In genomic region chr2:91252512-91252911, GRCm38 (mm10) we compare ENCODE assay signal across 27 mouse cellular contexts. TPM values are rescaled to one million over a fixed set of nuclear protein-coding genes. Genes with fewer than 3 reads are reported as not detected.
DNase-seq lines count a peak whose midpoint lies in the region; ATAC-seq and TF ChIP-seq lines count a peak whose summit lies in the region.
"Had no signal": no experiment of that assay in that cellular context is flagged by ENCODE, and none has a peak within 500 bp of the region (broad histone marks: within the 10 kb centered on the region; RNA-seq: fewer than 3 reads in every experiment).

No protein-coding gene starts in this region.

- no peak for TF ChIP-seq EP300 in heart, adult 2 months (IDR thresholded peaks at IDR 0.05; ENCODE audit: insufficient read depth, low read depth, low read length)
- no peak for TF ChIP-seq EP300 in heart, postnatal 0 days (IDR thresholded peaks at IDR 0.05; ENCODE audit: low read depth)

- no peak for ATAC-seq in heart, embryonic 12.5 days (ENCODE audit: insufficient number of reproducible peaks, low FRiP score)
- ATAC-seq in kidney, postnatal 0 days (replicated peaks; ENCODE audit: low FRiP score, low read depth): no peak
- no peak for ATAC-seq in heart, postnatal 0 days (ENCODE audit: insufficient read depth, low read depth)
- ATAC-seq: CD4-positive, CD25-positive, alpha-beta regulatory T cell, adult 4 months; forebrain, embryonic 13.5 days; forebrain, embryonic 16.5 days; intestine, postnatal 0 days had no signal

- H3K36me3 ChIP-seq in heart, adult 2 months (ENCODE audit: control insufficient read depth, insufficient read depth, low read length): no peaks in the 10 kb centered on the region
- H3K36me3 ChIP-seq in heart, embryonic 12.5 days: no peaks in the 10 kb centered on the region
- H3K36me3 ChIP-seq in kidney, postnatal 0 days (ENCODE audit: insufficient read depth, low read length): no peaks in the 10 kb centered on the region
- H3K36me3 ChIP-seq in heart, postnatal 0 days (replicated peaks; ENCODE audit: control insufficient read depth, insufficient read depth, low read length): no peaks in the 10 kb centered on the region
- H3K36me3 ChIP-seq: embryonic facial prominence, embryonic 10.5 days; embryonic facial prominence, embryonic 13.5 days; hindbrain, embryonic 12.5 days; hindbrain, embryonic 15.5 days; kidney, embryonic 15.5 days had no signal

- H3K4me1 ChIP-seq in heart, adult 2 months (ENCODE audit: control insufficient read depth, insufficient read depth, low read length): peaks cover 2% of the 10 kb centered on the region
- H3K4me1 ChIP-seq in heart, embryonic 12.5 days (replicated peaks): peaks cover 32% of the 10 kb centered on the region
- H3K4me1 ChIP-seq in kidney, postnatal 0 days (replicated peaks; ENCODE audit: insufficient read depth, low read length): peaks cover 7% of the 10 kb centered on the region
- H3K4me1 ChIP-seq in heart, postnatal 0 days (ENCODE audit: control insufficient read depth, insufficient read depth): 0 out of 2 replicates have a peak, but pooled peaks cover 9% of the 10 kb centered on the region

- H3K9ac ChIP-seq in heart, adult 2 months (ENCODE audit: low read depth, low read length): no peak overlapping the region
- H3K9ac ChIP-seq in heart, embryonic 12.5 days: no peak overlapping the region
- H3K9ac ChIP-seq in kidney, postnatal 0 days (ENCODE audit: low read depth, low read length): no peak overlapping the region
- H3K9ac ChIP-seq in heart, postnatal 0 days (replicated peaks; ENCODE audit: low read depth, low read length): no peak overlapping the region
- H3K9ac ChIP-seq: embryonic facial prominence, embryonic 13.5 days; forebrain, embryonic 13.5 days; hindbrain, embryonic 12.5 days; hindbrain, embryonic 15.5 days; kidney, embryonic 15.5 days had no signal

- intact Hi-C loops in heart, adult 2 months (cut with DNase I): no loop called here
- intact Hi-C loops in heart, postnatal 25 days (cut with DNase I): no loop called here

- H3K27ac ChIP-seq in heart, adult 2 months: peak overlapping the region; percentile 15
- peak overlapping the region; percentile 53 for H3K27ac ChIP-seq in heart, embryonic 12.5 days (ENCODE audit: poor library complexity, severe bottlenecking)
- no peak overlapping the region for H3K27ac ChIP-seq in kidney, postnatal 0 days
- peak overlapping the region; percentile 52 for H3K27ac ChIP-seq in heart, postnatal 0 days (ENCODE audit: low read depth)
- H3K27ac ChIP-seq: embryonic facial prominence, embryonic 10.5 days; embryonic facial prominence, embryonic 13.5 days; forebrain, embryonic 13.5 days; hindbrain, embryonic 12.5 days; hindbrain, embryonic 15.5 days; kidney, embryonic 15.5 days had no signal

- peaks cover 2% of the 10 kb centered on the region; the same call in 1 of the 2 replicates for H3K27me3 ChIP-seq in heart, adult 2 months (ENCODE audit: control insufficient read depth, insufficient read depth, low read length)
- peaks cover 26% of the 10 kb centered on the region for H3K27me3 ChIP-seq in heart, embryonic 12.5 days (replicated peaks)
- H3K27me3 ChIP-seq in kidney, postnatal 0 days (ENCODE audit: insufficient read depth, low read length): no peaks in the 10 kb centered on the region
- 0 out of 2 replicates have a peak, but pooled peaks cover 5% of the 10 kb centered on the region for H3K27me3 ChIP-seq in heart, postnatal 0 days (ENCODE audit: control insufficient read depth, insufficient read depth, low read length)

- no peak for DNase-seq in heart, adult 2 months
- no peak for DNase-seq in heart, adult 9 months (ENCODE audit: low spot score in 2 of 2)
- no peak for DNase-seq in heart, postnatal 25 days (ENCODE audit: low spot score)
- no peak for DNase-seq in kidney, postnatal 0 days (ENCODE audit: low spot score)
- no peak for DNase-seq in kidney, adult 11 months
- DNase-seq in heart, postnatal 0 days (ENCODE audit: low spot score): no peak
- no peak for DNase-seq in cerebellum, adult 9-11 months
- DNase-seq: adrenal gland, postnatal 14 days; cerebellum, adult 11 months; cerebellum, adult 2 months; cerebellum, postnatal 10 days; cerebellum, postnatal 36 days; embryo, embryonic 11 days; gastrocnemius, postnatal 14 days; kidney, adult 8-10 months had no signal

- no peak overlapping the region for H3K4me3 ChIP-seq in heart, adult 2 months
- H3K4me3 ChIP-seq in heart, embryonic 12.5 days: no peak overlapping the region
- no peak overlapping the region for H3K4me3 ChIP-seq in kidney, postnatal 0 days (replicated peaks; ENCODE audit: low read depth, low read length)
- no peak overlapping the region for H3K4me3 ChIP-seq in heart, postnatal 0 days (ENCODE audit: low read depth, low read length)
- H3K4me3 ChIP-seq: embryonic facial prominence, embryonic 10.5 days; embryonic facial prominence, embryonic 13.5 days; erythroblast, embryonic 14.5 days; forebrain, embryonic 13.5 days; hindbrain, embryonic 12.5 days; hindbrain, embryonic 15.5 days; kidney, embryonic 15.5 days had no signal

- H3K9me3 ChIP-seq in heart, embryonic 12.5 days (replicated peaks): no peaks in the 10 kb centered on the region
- H3K9me3 ChIP-seq in kidney, postnatal 0 days (replicated peaks; ENCODE audit: low read length): no peaks in the 10 kb centered on the region
- H3K9me3 ChIP-seq in heart, postnatal 0 days (replicated peaks; ENCODE audit: control insufficient read depth, low read length): no peaks in the 10 kb centered on the region
- H3K9me3 ChIP-seq: embryonic facial prominence, embryonic 10.5 days; embryonic facial prominence, embryonic 13.5 days; forebrain, embryonic 13.5 days; hindbrain, embryonic 12.5 days; hindbrain, embryonic 15.5 days; kidney, embryonic 15.5 days had no signal

- no peak for TF ChIP-seq POLR2A in heart, adult 2 months (IDR thresholded peaks at IDR 0.05; ENCODE audit: insufficient read depth, low read depth, low read length)

- WGBS in heart, adult 2 months: 48% methylated on average over 4 of the region's 4 CpGs
- 45% methylated on average over 4 of the region's 4 CpGs for WGBS in heart, embryonic 12.5 days
- 54% methylated on average over 4 of the region's 4 CpGs for WGBS in kidney, postnatal 0 days
- 30% methylated on average over 4 of the region's 4 CpGs for WGBS in heart, postnatal 0 days

- no peak for TF ChIP-seq CTCF in heart, adult 2 months (IDR thresholded peaks at IDR 0.05)
- TF ChIP-seq CTCF in kidney, postnatal 0 days (IDR thresholded peaks at IDR 0.05; ENCODE audit: low read depth): 0 out of 2 replicates have a peak, but pooled peaks have one; percentile 4
- no peak for TF ChIP-seq CTCF in heart, postnatal 0 days (IDR thresholded peaks at IDR 0.05; ENCODE audit: low read depth)

- no peak overlapping the region for H3K4me2 ChIP-seq in heart, embryonic 12.5 days
- no peak overlapping the region for H3K4me2 ChIP-seq in kidney, postnatal 0 days (ENCODE audit: low read length)
- no peak overlapping the region for H3K4me2 ChIP-seq in heart, postnatal 0 days (ENCODE audit: low read depth, low read length)
- H3K4me2 ChIP-seq: embryonic facial prominence, embryonic 13.5 days; forebrain, embryonic 13.5 days; hindbrain, embryonic 12.5 days; hindbrain, embryonic 15.5 days; kidney, embryonic 15.5 days had no signal

- H3K79me2 ChIP-seq in heart, adult 2 months (replicated peaks; ENCODE audit: control insufficient read depth, insufficient read depth, low read length): no peaks in the 10 kb centered on the region; the same call in 1 of the 2 replicates

RNA-seq across cellular contexts. Expression of gene Pacsin3, which starts 3.2 kb away (rescaled TPM):
- 100 to 1,000 TPM; 141 to 157 TPM for total RNA-seq in heart, adult 2 months (2021)
- 139 and 165 TPM in 2 replicates for polyA plus RNA-seq in heart, adult 2 months (2012; rRNA removed)
- 30.4 and 31.9 TPM in 2 replicates for polyA plus RNA-seq in heart, embryonic 12.5 days (2016; fragmentation: Nextera tagmentation; extraction: Ambion mirVana)
- total RNA-seq in heart, postnatal 25 days (2021): 100 to 1,000 TPM; 133 to 138 TPM
- 32.7 and 36.8 TPM in 2 replicates for polyA plus RNA-seq in kidney, postnatal 0 days (2015; fragmentation: Nextera tagmentation; extraction: Ambion mirVana)
- 104 and 128 TPM in 2 replicates for total RNA-seq in heart, postnatal 0 days (2014; rRNA removed; ENCODE audit: low replicate concordance)
- 58.7 and 59.9 TPM in 2 replicates for polyA plus RNA-seq in heart, postnatal 0 days (2015; fragmentation: Nextera tagmentation; extraction: Ambion mirVana)
- polyA plus RNA-seq: erythroblast, embryonic 14.5 days had no signal

RNA-seq across cellular contexts. Expression of gene Arfgap2, which starts 12.3 kb away (rescaled TPM):
- total RNA-seq in heart, adult 2 months (2021): 10 to 100 TPM; 54.7 to 58.2 TPM
- polyA plus RNA-seq in heart, adult 2 months (2012; rRNA removed): 35.0 and 43.2 TPM in 2 replicates
- 73.9 and 74.2 TPM in 2 replicates for polyA plus RNA-seq in heart, embryonic 12.5 days (2016; fragmentation: Nextera tagmentation; extraction: Ambion mirVana)
- 10 to 100 TPM; 56.2 TPM for total RNA-seq in heart, postnatal 25 days (2021)
- 66.6 and 73.9 TPM in 2 replicates for polyA plus RNA-seq in kidney, postnatal 0 days (2015; fragmentation: Nextera tagmentation; extraction: Ambion mirVana)
- total RNA-seq in heart, postnatal 0 days (2014; rRNA removed; ENCODE audit: low replicate concordance): 49.9 and 56.5 TPM in 2 replicates
- polyA plus RNA-seq in heart, postnatal 0 days (2015; fragmentation: Nextera tagmentation; extraction: Ambion mirVana): 53.0 and 56.3 TPM in 2 replicates

RNA-seq across cellular contexts. Expression of gene Ddb2, which starts 15.7 kb away (rescaled TPM):
- 1 to 10 TPM; 2.7 to 3.2 TPM for total RNA-seq in heart, adult 2 months (2021)
- polyA plus RNA-seq in heart, adult 2 months (2012; rRNA removed): 8.5 and 12.6 TPM in 2 replicates
- polyA plus RNA-seq in heart, embryonic 12.5 days (2016; fragmentation: Nextera tagmentation; extraction: Ambion mirVana): 7.5 and 7.7 TPM in 2 replicates
- total RNA-seq in heart, postnatal 25 days (2021): 1 to 10 TPM; 2.9 to 3.1 TPM
- 13.6 and 15.5 TPM in 2 replicates for polyA plus RNA-seq in kidney, postnatal 0 days (2015; fragmentation: Nextera tagmentation; extraction: Ambion mirVana)
- total RNA-seq in heart, postnatal 0 days (2014; rRNA removed; ENCODE audit: low replicate concordance): 2.2 and 6.0 TPM in 2 replicates
- 4.7 and 6.0 TPM in 2 replicates for polyA plus RNA-seq in heart, postnatal 0 days (2015; fragmentation: Nextera tagmentation; extraction: Ambion mirVana)

RNA-seq across cellular contexts. Expression of gene Acp2, which starts 49.8 kb away (rescaled TPM):
- total RNA-seq in heart, adult 2 months (2021): 10 to 100 TPM; 17.3 to 19.9 TPM
- polyA plus RNA-seq in heart, adult 2 months (2012; rRNA removed): 15.0 and 20.4 TPM in 2 replicates
- polyA plus RNA-seq in heart, embryonic 12.5 days (2016; fragmentation: Nextera tagmentation; extraction: Ambion mirVana): 18.2 and 22.3 TPM in 2 replicates
- total RNA-seq in heart, postnatal 25 days (2021): 10 to 100 TPM; 17.6 to 22.8 TPM
- polyA plus RNA-seq in kidney, postnatal 0 days (2015; fragmentation: Nextera tagmentation; extraction: Ambion mirVana): 22.4 and 22.5 TPM in 2 replicates
- total RNA-seq in heart, postnatal 0 days (2014; rRNA removed; ENCODE audit: low replicate concordance): 20.3 and 22.0 TPM in 2 replicates
- 11.2 and 11.8 TPM in 2 replicates for polyA plus RNA-seq in heart, postnatal 0 days (2015; fragmentation: Nextera tagmentation; extraction: Ambion mirVana)

RNA-seq across cellular contexts. Expression of gene Nr1h3, which starts 49.9 kb away (rescaled TPM):
- total RNA-seq in heart, adult 2 months (2021): 10 to 100 TPM; 20.3 to 27.6 TPM
- 30.6 and 32.9 TPM in 2 replicates for polyA plus RNA-seq in heart, adult 2 months (2012; rRNA removed)
- 1.2 and 2.5 TPM in 2 replicates for polyA plus RNA-seq in heart, embryonic 12.5 days (2016; fragmentation: Nextera tagmentation; extraction: Ambion mirVana)
- total RNA-seq in heart, postnatal 25 days (2021): 10 to 100 TPM; 13.8 to 15.9 TPM
- polyA plus RNA-seq in kidney, postnatal 0 days (2015; fragmentation: Nextera tagmentation; extraction: Ambion mirVana): 4.1 and 4.4 TPM in 2 replicates
- total RNA-seq in heart, postnatal 0 days (2014; rRNA removed; ENCODE audit: low replicate concordance): 3.6 and 9.8 TPM in 2 replicates
- 2.0 and 2.6 TPM in 2 replicates for polyA plus RNA-seq in heart, postnatal 0 days (2015; fragmentation: Nextera tagmentation; extraction: Ambion mirVana)
- total RNA-seq: hematopoietic stem cell, adult 5-6 weeks had no signal
